Mouse (Mus musculus) cerebellum, adult 8-10 months (tissue): ENCODE measurements around the gene Fez1.

ENCODE experiments used
- DNase-seq: peaks from one replicate; pipeline ENCODE4 v3.0.0; 2022

Gene Fez1

GRCm38 (mm10) chr9:36821644-36822000 is at the start of gene Fez1:
Gene Fez1, plus strand, starts transcription at chr9:36821864.
- DNase-seq = no peak

- DNase-seq = no peak
These were observed 37.7 kb upstream of the Fez1 start for GRCm38 (mm10) chr9:36783921-36784320.

- DNase-seq = no peak
These were observed 29.5 kb upstream of the Fez1 start for GRCm38 (mm10) chr9:36792191-36792590.

GRCm38 (mm10) chr9:36794487-36794886 is 27.2 kb upstream of the Fez1 start:
- DNase-seq = no peak

- DNase-seq = no peak
These were observed 26.1 kb upstream of the Fez1 start for GRCm38 (mm10) chr9:36795556-36795955.

GRCm38 (mm10) chr9:36796224-36796623 is 25.4 kb upstream of the Fez1 start:
- DNase-seq = no peak

- DNase-seq = peak; percentile 98
These were observed 24.7 kb upstream of the Fez1 start, which contains the start of gene Ei24 for GRCm38 (mm10) chr9:36796781-36797555. Gene Ei24, minus strand, starts transcription at chr9:36797393.

- no peak for DNase-seq
These were observed 19.7 kb upstream of the Fez1 start for GRCm38 (mm10) chr9:36801961-36802360.

- no peak for DNase-seq
These were observed 18.7 kb upstream of the Fez1 start for GRCm38 (mm10) chr9:36802951-36803350.

GRCm38 (mm10) chr9:36803386-36803785 is 18.3 kb upstream of the Fez1 start:
- no peak for DNase-seq

GRCm38 (mm10) chr9:36803926-36804325 is 17.7 kb upstream of the Fez1 start:
- DNase-seq = no peak

GRCm38 (mm10) chr9:36805256-36805975 is 16.2 kb upstream of the Fez1 start:
- no peak for DNase-seq

GRCm38 (mm10) chr9:36808126-36808785 is 13.4 kb upstream of the Fez1 start:
- no peak for DNase-seq

- DNase-seq = no peak
These were observed 7.2 kb upstream of the Fez1 start for GRCm38 (mm10) chr9:36814486-36814885.

- DNase-seq = no peak
These were observed 2.8 kb upstream of the Fez1 start for GRCm38 (mm10) chr9:36818905-36819304.

- DNase-seq = no peak
These were observed 558 bp upstream of the Fez1 start for GRCm38 (mm10) chr9:36820969-36821643.

- DNase-seq = no peak
These were observed 360 bp downstream of the Fez1 start for GRCm38 (mm10) chr9:36822024-36822423.

- DNase-seq = no peak
These were observed 5.1 kb downstream of the Fez1 start for GRCm38 (mm10) chr9:36826612-36827363.

- DNase-seq = no peak
These were observed 9.7 kb downstream of the Fez1 start for GRCm38 (mm10) chr9:36831401-36831800.

- peak; percentile 91 for DNase-seq
These were observed 10.9 kb downstream of the Fez1 start for GRCm38 (mm10) chr9:36832529-36832928.

GRCm38 (mm10) chr9:36833043-36833881 is 11.6 kb downstream of the Fez1 start:
- peak; percentile 73 for DNase-seq
